Mouse (Mus musculus) embryonic stem cell, embryonic (primary cell): ENCODE measurements around the gene Frem1.

ENCODE experiments used
- CTCF ChIA-PET, 4 experiments: fragments of 300-600 bp in 2 of 4; fragments of 350-600 bp in 2 of 4; sonication (Branson Sonifier 250); formaldehyde crosslinking; loops; one replicate each; lab custom pipeline; 2022; ENCODE audit warnings: inconsistent platforms in 2 of 4; lab: Charles Lee
- POLR2A ChIA-PET, 4 experiments: fragments of 300-600 bp in 2 of 4; fragments of 350-600 bp in 2 of 4; sonication (Branson Sonifier 250); formaldehyde crosslinking; loops; one replicate each; lab custom pipeline; 2022; ENCODE audit warnings: antibody characterized with exemption in 4 of 4, inconsistent platforms in 1 of 4; lab: Charles Lee

Gene Frem1

DNA sequence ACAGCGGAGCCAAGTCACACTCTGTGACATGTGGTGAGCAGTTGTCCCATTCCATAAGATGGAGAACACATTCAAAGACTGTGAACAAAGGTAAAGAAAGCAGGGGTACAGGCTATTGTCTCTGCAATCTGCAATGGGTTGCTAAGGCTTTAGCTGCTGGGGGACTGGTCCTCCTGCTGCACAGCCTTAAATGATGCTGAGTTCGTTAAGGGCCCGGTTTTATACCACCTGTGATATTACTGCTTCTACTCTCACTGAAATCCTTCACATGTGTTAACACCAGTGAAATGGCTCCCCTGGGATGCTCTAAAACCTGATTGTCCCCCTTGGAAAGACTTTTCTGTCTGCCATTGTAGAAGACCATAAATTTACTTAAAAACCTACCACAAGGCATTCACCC lies 6.1 kb downstream of the Frem1 start:
- POLR2A ChIA-PET: no interaction called here
- CTCF ChIA-PET: interaction anchor here in 1 of 4 experiments (0.6 kb wide), 2 partner anchors 313 to 521 kb away, joined by 3 read pairs; no protein-coding TSS in a partner anchor

DNA sequence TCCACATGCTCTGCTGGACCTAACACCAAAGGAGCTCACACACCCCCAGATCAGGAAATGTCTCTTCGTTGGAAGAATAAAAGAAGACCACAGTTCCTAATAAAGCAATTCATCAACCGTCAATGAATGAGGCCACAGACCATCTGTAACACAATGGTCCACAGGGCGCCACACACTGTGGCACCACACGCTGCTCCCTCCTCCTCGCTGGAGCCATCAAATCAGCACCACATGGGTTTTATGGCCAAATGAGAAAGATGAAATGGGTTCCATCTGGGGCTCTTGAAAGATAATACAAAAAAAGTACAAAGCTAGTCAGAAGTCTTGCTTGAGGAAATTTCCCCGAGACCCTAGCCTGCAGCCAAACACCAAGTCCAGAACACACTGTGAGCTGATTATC lies 6.9 kb downstream of the Frem1 start:
- ChIA-PET CTCF (no interaction called here), POLR2A (no interaction called here)

DNA sequence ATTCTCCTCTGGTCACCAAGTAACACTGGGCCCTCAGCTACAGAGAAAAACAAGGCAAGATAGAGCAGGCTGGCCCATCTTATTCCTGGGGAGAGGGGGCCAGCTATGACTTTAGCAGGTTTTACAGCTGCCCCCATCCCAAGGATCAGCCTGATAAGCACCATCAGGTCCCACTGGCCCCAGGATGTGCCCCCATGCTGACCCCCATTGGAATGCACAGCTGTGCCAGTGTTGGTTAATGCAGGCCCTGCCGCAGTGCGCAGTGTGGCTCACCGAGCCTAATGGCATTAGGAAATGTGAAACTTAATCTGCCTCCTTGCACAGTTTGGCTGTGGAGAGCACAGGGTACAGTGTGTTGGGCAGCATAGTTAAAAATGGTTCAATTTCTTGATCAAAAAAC lies 11.4 kb downstream of the Frem1 start:
- POLR2A ChIA-PET: interaction anchor here in 1 of 4 experiments (0.7 to 1.7 kb wide), 2 partner anchors 9 to 13 kb away, joined by 3 to 4 read pairs; no protein-coding TSS in a partner anchor

GRCm38 (mm10) chr4:83032780-83033179 lies 19.4 kb downstream of the Frem1 start:
- ChIA-PET POLR2A (interaction anchor here in 1 of 4 experiments (0.8 kb wide), 1 partner anchor 764 kb away, joined by 4 read pairs; no protein-coding TSS in a partner anchor), CTCF (interaction anchor here in 1 of 4 experiments (0.7 kb wide), 1 partner anchor 1823 kb away, joined by 4 read pairs; no protein-coding TSS in a partner anchor)

More for the DNA sequence above, 11.4 kb downstream of the Frem1 start:
- CTCF ChIA-PET: no interaction called here

- CTCF ChIA-PET: no interaction called here
- POLR2A ChIA-PET: no interaction called here
Measured at GRCm38 (mm10) chr4:83031591-83031990, 20.5 kb downstream of the Frem1 start.

DNA sequence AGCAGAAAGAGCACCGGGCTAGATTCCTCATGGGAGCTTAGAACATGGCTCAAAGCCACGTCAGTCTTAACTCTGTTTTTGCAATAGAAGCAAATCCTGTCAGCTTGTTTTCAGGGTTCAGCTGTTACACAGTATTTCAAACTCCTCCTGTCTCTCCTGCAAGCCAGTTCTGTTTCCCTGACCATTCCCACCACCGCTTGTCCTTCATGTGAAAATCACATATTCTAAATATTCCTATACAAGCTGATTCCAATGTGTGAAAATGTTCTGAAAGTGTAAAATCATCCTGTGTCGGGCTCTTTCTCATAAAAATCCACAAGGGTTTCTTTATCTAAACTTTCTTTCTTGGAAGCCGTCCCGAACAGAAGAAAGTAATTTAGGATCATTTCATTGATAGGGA lies 22.0 kb downstream of the Frem1 start:
- POLR2A ChIA-PET: no interaction called here
- CTCF ChIA-PET: no interaction called here

DNA sequence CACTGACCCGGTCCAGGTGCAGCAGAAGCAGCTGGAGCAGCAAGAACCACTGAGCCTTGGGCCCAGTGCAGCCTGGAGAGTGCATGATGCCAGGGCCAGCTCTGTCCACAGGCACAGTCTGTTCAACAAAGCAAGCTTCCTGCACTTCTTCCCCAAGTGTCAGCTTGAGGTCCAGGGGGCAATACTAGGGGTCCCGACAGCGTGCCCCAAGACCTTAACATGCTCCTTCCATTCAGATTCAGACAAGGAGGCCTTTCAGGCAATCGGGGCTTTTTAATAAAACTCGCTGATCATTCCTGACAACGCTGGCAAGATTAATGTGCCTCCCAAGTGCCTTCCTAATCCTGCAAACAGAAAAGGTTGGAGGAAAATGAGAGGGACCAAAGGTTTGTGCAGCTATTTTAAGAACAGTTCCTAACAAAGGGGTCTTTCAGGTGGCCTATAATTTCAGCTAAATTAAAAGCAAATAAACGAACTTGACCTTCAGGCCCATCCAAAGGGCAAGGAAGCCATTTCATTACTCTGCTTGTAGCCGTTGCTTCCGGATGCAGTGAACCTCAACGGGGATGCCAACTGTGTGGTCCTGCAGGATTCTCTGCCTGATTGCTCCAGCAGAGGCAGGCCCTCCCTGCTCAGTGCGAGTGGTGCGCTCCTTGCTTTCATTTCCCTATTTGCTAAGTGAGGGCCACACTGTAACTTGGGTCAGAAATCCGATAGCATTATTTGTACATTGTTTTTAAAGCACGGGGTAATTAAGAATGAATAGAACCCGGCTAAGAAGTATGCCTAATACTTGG lies 31.2 kb downstream of the Frem1 start:
- POLR2A ChIA-PET: interaction anchor here in 1 of 4 experiments (0.9 kb wide), 1 partner anchor 10 kb away, joined by 3 read pairs; no protein-coding TSS in a partner anchor
- CTCF ChIA-PET: no interaction called here

- ChIA-PET CTCF (no interaction called here), POLR2A (no interaction called here)
Measured at GRCm38 (mm10) chr4:83018111-83019105, 33.7 kb downstream of the Frem1 start.

GRCm38 (mm10) chr4:83014538-83014937 lies 37.6 kb downstream of the Frem1 start:
- ChIA-PET CTCF (no interaction called here), POLR2A (no interaction called here)

GRCm38 (mm10) chr4:83004086-83004485 lies 48.1 kb downstream of the Frem1 start:
- CTCF ChIA-PET: no interaction called here
- POLR2A ChIA-PET: no interaction called here

DNA sequence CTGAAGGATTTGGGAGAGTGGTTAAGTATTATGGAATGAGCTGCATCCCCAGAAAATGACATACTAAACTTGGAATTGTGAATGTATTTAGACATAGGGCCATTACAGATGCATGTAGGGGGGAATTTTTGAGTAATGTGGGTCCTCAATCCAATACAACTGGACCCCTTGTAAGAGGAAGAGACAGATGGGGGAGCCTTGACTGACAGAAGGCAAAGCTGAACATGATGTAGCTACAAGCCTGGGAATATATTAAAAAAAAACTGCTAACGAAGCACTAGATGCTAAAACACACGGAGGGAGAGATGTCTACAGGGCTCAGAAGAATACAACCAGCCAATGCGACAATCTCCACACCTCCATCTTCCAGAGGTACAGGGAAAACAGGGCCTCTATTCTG lies 60.1 kb downstream of the Frem1 start:
- POLR2A ChIA-PET: no interaction called here
- CTCF ChIA-PET: interaction anchor here in 1 of 4 experiments (0.6 kb wide), 1 partner anchor 237 kb away, joined by 3 read pairs; no protein-coding TSS in a partner anchor

DNA sequence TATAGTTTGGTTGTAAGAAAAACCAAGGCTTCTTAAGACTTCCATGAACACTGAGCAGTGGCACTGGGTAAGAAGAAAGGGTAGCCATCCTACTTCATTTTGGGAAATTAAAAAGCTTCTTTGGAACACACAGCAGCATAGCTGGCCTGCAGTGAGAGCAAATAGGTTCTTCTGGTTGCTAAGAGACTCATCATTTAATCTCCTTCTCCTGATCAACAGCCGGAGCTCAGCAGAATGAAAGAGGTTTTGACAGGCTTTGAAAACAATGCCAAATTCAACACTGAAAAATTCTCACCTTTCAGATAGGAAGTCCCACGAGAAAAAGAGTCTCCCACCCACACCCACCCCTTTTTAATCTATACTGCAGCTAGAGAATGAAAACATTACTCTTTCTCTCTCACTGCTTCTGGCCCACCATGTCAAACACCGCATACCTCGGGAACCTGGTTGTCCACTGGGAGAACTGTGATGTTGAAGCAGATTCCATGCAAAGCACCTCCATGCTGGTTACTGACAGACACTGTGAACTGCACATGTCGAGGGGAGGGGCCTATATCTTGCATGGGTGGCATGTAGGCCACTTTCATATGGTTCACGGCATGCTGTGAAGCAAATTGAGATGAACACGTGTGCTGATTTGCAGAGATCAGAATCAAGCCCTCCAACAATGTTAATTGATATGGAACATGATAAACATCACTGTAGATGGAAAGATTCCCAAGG lies 61.0 kb downstream of the Frem1 start:
- CTCF ChIA-PET: no interaction called here
- POLR2A ChIA-PET: no interaction called here

DNA sequence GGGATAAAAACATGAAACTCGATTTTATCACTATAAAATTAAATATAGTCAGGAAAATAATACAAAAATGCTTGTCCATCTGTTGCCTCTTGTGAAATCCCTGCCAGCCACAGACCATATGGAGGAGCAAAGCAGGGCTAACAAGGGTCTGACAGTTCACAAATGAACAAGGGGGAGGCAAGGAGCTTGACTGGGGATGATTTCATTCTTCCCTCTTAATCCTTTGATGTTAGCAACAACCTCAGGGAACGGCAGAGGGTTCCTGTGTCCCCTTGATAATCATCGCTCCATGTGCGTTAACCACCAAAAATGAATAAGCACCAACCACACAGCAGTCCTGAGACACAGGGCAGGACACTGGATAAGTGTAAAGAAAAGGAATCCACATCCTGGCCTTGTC lies 79.8 kb downstream of the Frem1 start:
- CTCF ChIA-PET: no interaction called here
- POLR2A ChIA-PET: no interaction called here

DNA sequence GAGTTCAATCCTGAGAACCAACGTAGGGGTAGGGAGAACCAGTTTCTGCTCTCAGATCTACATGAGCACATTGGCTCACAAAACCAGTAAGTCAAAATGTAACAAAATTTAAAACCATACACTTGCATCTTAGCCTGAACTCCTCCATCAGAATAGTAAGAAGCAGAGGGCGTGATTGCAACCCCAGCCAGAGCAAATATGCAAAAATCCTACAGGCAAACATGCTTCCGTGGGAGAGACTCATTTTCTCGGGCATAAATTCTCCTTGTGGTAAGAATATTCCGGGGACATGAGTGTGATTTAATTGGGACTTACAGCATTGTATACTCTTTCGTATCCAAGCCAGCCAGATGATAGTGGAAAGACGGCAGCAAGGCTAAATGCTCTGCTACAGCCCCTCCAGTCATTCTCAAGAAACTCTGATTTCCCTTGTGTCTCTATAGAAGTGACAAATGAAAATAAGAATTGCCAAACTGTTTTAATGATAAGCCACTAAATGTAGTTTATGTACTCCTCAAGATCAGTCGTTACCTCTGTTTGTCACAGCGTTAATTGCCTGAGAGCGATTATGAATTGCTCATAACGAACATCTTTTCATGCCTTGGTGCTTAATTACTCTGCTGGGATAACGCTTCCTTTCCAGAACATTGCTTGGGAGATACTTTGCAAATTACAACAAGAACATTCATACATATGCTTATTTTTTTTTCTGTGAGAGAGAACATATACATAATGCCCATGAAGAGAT lies 81.1 kb downstream of the Frem1 start:
- ChIA-PET CTCF (interaction anchor here in 1 of 4 experiments (0.5 kb wide), 1 partner anchor 914 kb away, joined by 3 read pairs; no protein-coding TSS in a partner anchor), POLR2A (no interaction called here)

DNA sequence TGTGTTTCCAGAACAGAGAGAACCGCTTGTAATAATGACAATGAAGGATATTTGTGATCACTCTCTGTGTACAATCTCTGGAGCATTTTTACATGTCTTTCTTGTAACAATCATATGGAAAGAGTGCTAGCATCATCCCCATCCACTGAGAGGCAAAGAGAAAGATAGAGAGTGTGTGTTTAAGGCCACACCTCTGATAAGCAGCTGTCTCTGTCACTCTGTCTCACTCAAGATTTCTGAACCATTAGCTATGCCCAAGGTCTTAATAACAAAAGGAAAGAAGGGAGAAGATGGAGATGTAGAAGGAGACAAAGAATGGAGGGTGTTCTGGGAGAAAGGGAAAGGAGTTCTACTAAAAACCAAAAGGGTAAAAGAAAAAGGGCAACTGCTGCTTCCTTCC lies 91.1 kb downstream of the Frem1 start:
- CTCF ChIA-PET: interaction anchor here in 1 of 4 experiments (0.7 kb wide), 1 partner anchor 318 kb away, joined by 3 read pairs; no protein-coding TSS in a partner anchor
- POLR2A ChIA-PET: no interaction called here

GRCm38 (mm10) chr4:82957827-82958538 lies 94.2 kb downstream of the Frem1 start:
- ChIA-PET POLR2A (no interaction called here), CTCF (no interaction called here)

DNA sequence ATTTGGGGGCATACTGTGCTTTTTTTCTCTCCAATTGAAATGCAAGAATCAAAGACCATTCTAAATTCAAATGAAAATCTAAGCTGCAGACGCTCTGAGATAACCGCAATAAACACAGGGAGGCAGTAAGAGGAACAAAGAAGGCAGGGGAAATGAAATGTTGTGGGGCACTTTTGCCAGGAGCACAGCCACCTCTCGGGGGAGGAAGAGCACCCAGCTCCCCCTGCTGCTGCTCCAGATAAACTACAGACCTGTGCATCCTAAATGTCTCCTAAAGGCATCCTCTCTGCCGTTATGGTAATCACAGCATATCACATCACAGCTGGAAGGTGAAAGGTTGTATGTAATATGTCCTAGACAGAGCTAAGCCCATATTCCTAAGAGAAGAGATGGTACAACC lies 98.1 kb downstream of the Frem1 start:
- ChIA-PET POLR2A (no interaction called here), CTCF (interaction anchor here in 1 of 4 experiments (1.0 kb wide), 1 partner anchor 334 kb away, joined by 3 read pairs; no protein-coding TSS in a partner anchor)
